In genomic region chr5:113779569-113779968, GRCm38 (mm10) we compare ENCODE assay signal across 10 mouse cellular contexts.
"Had no signal": no experiment of that assay in that cellular context is flagged by ENCODE, and none has a peak within 500 bp of the region (broad histone marks: within the 10 kb centered on the region; RNA-seq: fewer than 3 reads in every experiment).

No protein-coding gene starts in this region.

- H3K4me3 ChIP-seq: left cerebral cortex, adult 2 months; midbrain, embryonic 10.5 days; neural tube, embryonic 13.5 days had no signal

- H3K27ac ChIP-seq: left cerebral cortex, adult 2 months; liver, embryonic 14.5 days; midbrain, embryonic 10.5 days; neural tube, embryonic 13.5 days had no signal

- H3K4me1 ChIP-seq: neural tube, embryonic 13.5 days had no signal

- H3K4me2 ChIP-seq: neural tube, embryonic 13.5 days had no signal

- H3K9me3 ChIP-seq: neural tube, embryonic 13.5 days had no signal

- H3K9ac ChIP-seq: liver, embryonic 14.5 days; neural tube, embryonic 13.5 days had no signal

- DNase-seq: kidney, adult 8-10 months; kidney, postnatal 25 days; lung, adult 18-20 months; lung, postnatal 4 days; right cerebral cortex, postnatal 25 days; thymus, postnatal 36 days had no signal
